9 mouse cellular contexts compared by ENCODE assay signal in genomic region chr8:114541132-114541531, GRCm38 (mm10).
DNase-seq lines count a peak whose midpoint lies in the region; ATAC-seq lines count a peak whose summit lies in the region.
"Had no signal": no experiment of that assay in that cellular context is flagged by ENCODE, and none has a peak within 500 bp of the region (broad histone marks: within the 10 kb centered on the region; RNA-seq: fewer than 3 reads in every experiment).

No protein-coding gene starts in this region.

- peak; percentile 49 for DNase-seq in limb, embryonic 11.5 days (ENCODE audit: low spot score)
- DNase-seq in limb, embryonic 10.5 days (ENCODE audit: low spot score) = no peak
- DNase-seq in MN1 (ENCODE audit: low spot score) = peak; percentile 79
- peak; percentile 90 for DNase-seq in cerebellum, adult 9-11 months
- DNase-seq in heart, adult 9 months (ENCODE audit: low spot score in 2 of 2) = peak; percentile 29 to 43
- DNase-seq in layer of hippocampus, adult 9-10 months (ENCODE audit: low spot score) = peak; percentile 41
- DNase-seq in naive thymus-derived CD4-positive, alpha-beta T cell, adult 2 months (ENCODE audit: low read depth) = peak; percentile 53
- DNase-seq in testis, postnatal 10 days (ENCODE audit: low spot score) = no peak
- DNase-seq: liver, embryonic 13.5 days had no signal

- H3K4me1 ChIP-seq in limb, embryonic 11.5 days (ENCODE audit: control insufficient read depth, insufficient read depth, low read length) = peaks cover 3% of the 10 kb centered on the region; the same call in 1 of the 2 replicates
- peaks cover 26% of the 10 kb centered on the region for H3K4me1 ChIP-seq in limb, embryonic 10.5 days
- H3K4me1 ChIP-seq: liver, embryonic 13.5 days had no signal

- 9% methylated on average over 3 of the region's 3 CpGs for WGBS in limb, embryonic 11.5 days
- 16% methylated on average over 3 of the region's 3 CpGs for WGBS in limb, embryonic 10.5 days

- H3K4me2 ChIP-seq in limb, embryonic 11.5 days (ENCODE audit: low read depth, severe bottlenecking) = no peak overlapping the region
- H3K4me2 ChIP-seq: liver, embryonic 13.5 days had no signal

- H3K36me3 ChIP-seq in limb, embryonic 11.5 days (ENCODE audit: control insufficient read depth, insufficient read depth, low read length) = no peaks in the 10 kb centered on the region
- H3K36me3 ChIP-seq in limb, embryonic 10.5 days = no peaks in the 10 kb centered on the region
- H3K36me3 ChIP-seq: liver, embryonic 13.5 days had no signal

- H3K27ac ChIP-seq in limb, embryonic 11.5 days (replicated peaks; ENCODE audit: low read depth, low read length) = no peak overlapping the region
- H3K27ac ChIP-seq in limb, embryonic 10.5 days = no peak overlapping the region
- H3K27ac ChIP-seq: liver, embryonic 13.5 days had no signal

- no peak overlapping the region for H3K4me3 ChIP-seq in limb, embryonic 11.5 days (ENCODE audit: low read depth, low read length)
- no peak overlapping the region for H3K4me3 ChIP-seq in limb, embryonic 10.5 days
- H3K4me3 ChIP-seq: liver, embryonic 13.5 days had no signal

- no peaks in the 10 kb centered on the region for H3K9me3 ChIP-seq in limb, embryonic 11.5 days (ENCODE audit: control insufficient read depth, low read length)
- H3K9me3 ChIP-seq in limb, embryonic 10.5 days (replicated peaks) = no peaks in the 10 kb centered on the region
- H3K9me3 ChIP-seq: liver, embryonic 13.5 days had no signal

- no peak overlapping the region for H3K9ac ChIP-seq in limb, embryonic 11.5 days (ENCODE audit: low read length)
- H3K9ac ChIP-seq: liver, embryonic 13.5 days had no signal

- no peaks in the 10 kb centered on the region for H3K27me3 ChIP-seq in limb, embryonic 11.5 days (ENCODE audit: control insufficient read depth, insufficient read depth, low read length)
- H3K27me3 ChIP-seq in limb, embryonic 10.5 days (ENCODE audit: low read depth, poor library complexity, severe bottlenecking) = 0 out of 2 replicates have a peak, but pooled peaks cover 4% of the 10 kb centered on the region
- H3K27me3 ChIP-seq: liver, embryonic 13.5 days had no signal

- ATAC-seq in limb, embryonic 11.5 days (ENCODE audit: insufficient number of reproducible peaks, low FRiP score, low TSS enrichment, low read depth) = no peak

Comparison
In these comparisons a context has a peak if more than half of its experiments do, and no peak if none do; other contexts are left out.
1. DNase-seq: peak in limb, embryonic 11.5 days (single experiment), MN1 (single experiment), cerebellum, adult 9-11 months (single experiment), heart, adult 9 months (2 of 2), layer of hippocampus, adult 9-10 months (single experiment) and naive thymus-derived CD4-positive, alpha-beta T cell, adult 2 months (single experiment); none in limb, embryonic 10.5 days (single experiment) and testis, postnatal 10 days (single experiment).